Comparison of ENCODE assay signal across 23 mouse cellular contexts in genomic region chr17:83050591-83051197, GRCm38 (mm10).
DNase-seq lines count a peak whose midpoint lies in the region; ATAC-seq and TF ChIP-seq lines count a peak whose summit lies in the region.
"Had no signal": no experiment of that assay in that cellular context is flagged by ENCODE, and none has a peak within 500 bp of the region (broad histone marks: within the 10 kb centered on the region; RNA-seq: fewer than 3 reads in every experiment).

No protein-coding gene starts in this region.

- H3K4me1 ChIP-seq in heart, embryonic 11.5 days (ENCODE audit: control insufficient read depth, insufficient read depth, low read length) = peaks cover 11% of the 10 kb centered on the region
- no peaks in the 10 kb centered on the region for H3K4me1 ChIP-seq in neural tube, embryonic 11.5 days (ENCODE audit: control insufficient read depth, insufficient read depth, low read length)
- H3K4me1 ChIP-seq in neural tube, embryonic 15.5 days = no peaks in the 10 kb centered on the region
- H3K4me1 ChIP-seq in embryonic facial prominence, embryonic 11.5 days (ENCODE audit: control insufficient read depth, insufficient read depth, low read length) = no peaks in the 10 kb centered on the region; the same call in 1 of the 2 replicates

- H3K9ac ChIP-seq in heart, embryonic 11.5 days (ENCODE audit: low read depth, low read length) = no peak overlapping the region
- H3K9ac ChIP-seq in neural tube, embryonic 11.5 days (ENCODE audit: low read length) = no peak overlapping the region
- no peak overlapping the region for H3K9ac ChIP-seq in neural tube, embryonic 15.5 days (replicated peaks)
- H3K9ac ChIP-seq in embryonic facial prominence, embryonic 11.5 days (replicated peaks; ENCODE audit: low read length) = no peak overlapping the region
- H3K9ac ChIP-seq: forebrain, embryonic 12.5 days; hindbrain, embryonic 14.5 days had no signal

- no peak overlapping the region for H3K4me3 ChIP-seq in heart, embryonic 11.5 days (ENCODE audit: low read depth, low read length)
- H3K4me3 ChIP-seq in neural tube, embryonic 11.5 days (ENCODE audit: low read depth, low read length) = no peak overlapping the region
- no peak overlapping the region for H3K4me3 ChIP-seq in neural tube, embryonic 15.5 days (replicated peaks)
- no peak overlapping the region for H3K4me3 ChIP-seq in embryonic facial prominence, embryonic 11.5 days (ENCODE audit: low read depth, low read length)
- H3K4me3 ChIP-seq in gastrocnemius, adult 2 months = no peak overlapping the region
- H3K4me3 ChIP-seq: forebrain, embryonic 12.5 days; left cerebral cortex, adult 2 months had no signal

- no peaks in the 10 kb centered on the region for H3K36me3 ChIP-seq in heart, embryonic 11.5 days (ENCODE audit: control insufficient read depth, insufficient read depth, low read length)
- H3K36me3 ChIP-seq in neural tube, embryonic 11.5 days (ENCODE audit: control insufficient read depth, insufficient read depth, low read length) = no peaks in the 10 kb centered on the region
- H3K36me3 ChIP-seq in neural tube, embryonic 15.5 days = no peaks in the 10 kb centered on the region
- H3K36me3 ChIP-seq in embryonic facial prominence, embryonic 11.5 days (replicated peaks; ENCODE audit: control insufficient read depth, insufficient read depth, low read depth, low read length) = no peaks in the 10 kb centered on the region
- H3K36me3 ChIP-seq: forebrain, embryonic 12.5 days had no signal

- no peak for ATAC-seq in heart, embryonic 11.5 days (replicated peaks; ENCODE audit: insufficient number of reproducible peaks, low FRiP score, low TSS enrichment)
- no peak for ATAC-seq in neural tube, embryonic 11.5 days (ENCODE audit: insufficient read depth, low FRiP score, low TSS enrichment)
- ATAC-seq in neural tube, embryonic 15.5 days (ENCODE audit: low FRiP score) = no peak
- no peak for ATAC-seq in embryonic facial prominence, embryonic 11.5 days (replicated peaks; ENCODE audit: insufficient number of reproducible peaks, low FRiP score, low TSS enrichment, low read depth)

- H3K9me3 ChIP-seq in heart, embryonic 11.5 days (replicated peaks; ENCODE audit: control insufficient read depth, low read length) = no peaks in the 10 kb centered on the region
- no peaks in the 10 kb centered on the region for H3K9me3 ChIP-seq in neural tube, embryonic 11.5 days (ENCODE audit: control insufficient read depth, low read length)
- no peaks in the 10 kb centered on the region for H3K9me3 ChIP-seq in neural tube, embryonic 15.5 days (replicated peaks)
- no peaks in the 10 kb centered on the region for H3K9me3 ChIP-seq in embryonic facial prominence, embryonic 11.5 days (replicated peaks; ENCODE audit: control insufficient read depth, low read length)
- H3K9me3 ChIP-seq: forebrain, embryonic 12.5 days had no signal

- intact Hi-C loops in gastrocnemius, adult 2 months (cut with DNase I) = no loop called here

- H3K27ac ChIP-seq in heart, embryonic 11.5 days (ENCODE audit: low read depth, low read length) = 0 out of 2 replicates have a peak overlapping the region, but pooled peaks have one; percentile 7
- H3K27ac ChIP-seq in neural tube, embryonic 11.5 days (ENCODE audit: low read depth, low read length) = no peak overlapping the region
- H3K27ac ChIP-seq in neural tube, embryonic 15.5 days (replicated peaks) = no peak overlapping the region
- no peak overlapping the region for H3K27ac ChIP-seq in embryonic facial prominence, embryonic 11.5 days (replicated peaks; ENCODE audit: low read depth, low read length)
- H3K27ac ChIP-seq in gastrocnemius, adult 2 months = no peak overlapping the region
- H3K27ac ChIP-seq: forebrain, embryonic 12.5 days; hindbrain, embryonic 14.5 days; left cerebral cortex, adult 2 months; macrophage had no signal

- H3K4me2 ChIP-seq in heart, embryonic 11.5 days = no peak overlapping the region
- no peak overlapping the region for H3K4me2 ChIP-seq in neural tube, embryonic 11.5 days (ENCODE audit: low read depth)
- H3K4me2 ChIP-seq in neural tube, embryonic 15.5 days = no peak overlapping the region
- no peak overlapping the region for H3K4me2 ChIP-seq in embryonic facial prominence, embryonic 11.5 days (ENCODE audit: low read depth, low read length)
- H3K4me2 ChIP-seq: forebrain, embryonic 12.5 days; hindbrain, embryonic 14.5 days; midbrain, embryonic 11.5 days had no signal

- WGBS in heart, embryonic 11.5 days (ENCODE audit: insufficient replicate concordance) = 76% methylated on average over 11 of the region's 11 CpGs
- WGBS in neural tube, embryonic 11.5 days = 38% methylated on average over 11 of the region's 11 CpGs
- WGBS in neural tube, embryonic 15.5 days = 28% methylated on average over 11 of the region's 11 CpGs
- 23% methylated on average over 11 of the region's 11 CpGs for WGBS in embryonic facial prominence, embryonic 11.5 days

- no peak for DNase-seq in heart, postnatal 4 days
- peak; percentile 21 for DNase-seq in neural tube, embryonic 11.5 days (ENCODE audit: low spot score)
- peak; percentile 67 for DNase-seq in embryonic facial prominence, embryonic 11.5 days (ENCODE audit: low spot score)
- DNase-seq in right cerebral cortex, postnatal 4 days = no peak
- DNase-seq in gastrocnemius, adult 2 months = no peak
- DNase-seq: cerebellum, adult 2 months; cerebellum, postnatal 36 days; gastrocnemius, postnatal 25 days; heart, postnatal 10 days; kidney, adult 9 months; kidney, postnatal 36 days; left cerebral cortex, postnatal 4 days; liver; spleen, adult 18-20 months; thymus, adult 18-20 months; thymus, postnatal 4 days had no signal

- no peaks in the 10 kb centered on the region for H3K27me3 ChIP-seq in heart, embryonic 11.5 days (ENCODE audit: control insufficient read depth, insufficient read depth, low read length)
- no peaks in the 10 kb centered on the region for H3K27me3 ChIP-seq in neural tube, embryonic 11.5 days (ENCODE audit: control insufficient read depth, insufficient read depth, low read length)
- H3K27me3 ChIP-seq in neural tube, embryonic 15.5 days (replicated peaks) = 0 out of 2 replicates have a peak, but pooled peaks cover under 1% of the 10 kb centered on the region
- H3K27me3 ChIP-seq in embryonic facial prominence, embryonic 11.5 days (ENCODE audit: control insufficient read depth, insufficient read depth, low read length) = peaks cover 2% of the 10 kb centered on the region; the same call in 1 of the 2 replicates

- TF ChIP-seq CTCF in gastrocnemius, adult 2 months (IDR thresholded peaks at IDR 0.05) = no peak

Comparison
In these comparisons a context has a peak if more than half of its experiments do, and no peak if none do; other contexts are left out.
1. DNase-seq: peak in neural tube, embryonic 11.5 days (single experiment) and embryonic facial prominence, embryonic 11.5 days (single experiment); none in heart, postnatal 4 days (single experiment), right cerebral cortex, postnatal 4 days (single experiment) and gastrocnemius, adult 2 months (single experiment).